Mouse (Mus musculus): ENCODE data around the gene Frmpd1.

DNA sequence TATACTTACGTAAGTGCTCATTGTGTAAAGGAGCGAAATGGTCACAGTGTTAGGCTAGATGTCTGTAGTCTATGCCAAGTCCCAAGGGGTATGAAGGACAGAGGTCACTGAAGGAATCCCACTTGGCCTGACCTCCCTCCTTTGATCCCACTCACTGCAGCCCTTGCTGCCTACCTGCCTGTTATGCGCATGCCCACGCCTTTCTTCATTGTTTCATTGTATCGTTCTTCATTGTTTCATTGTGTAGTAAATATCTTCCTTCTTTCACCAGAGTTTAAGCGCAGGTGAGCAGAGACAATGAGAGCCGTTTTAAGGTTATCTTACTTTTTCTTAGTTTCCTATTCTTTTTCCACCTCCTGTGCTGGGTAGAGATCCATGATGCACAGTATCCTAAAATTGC is 18.6 kb downstream of the Frmpd1 start:
- TF ChIP-seq POLR2A (IDR thresholded peaks at IDR 0.05; ENCODE audit: insufficient read depth, low read depth, low read length) (no peak), CTCF (IDR thresholded peaks at IDR 0.05; ENCODE audit: insufficient read depth, low read depth, low read length) (no peak)

All from olfactory bulb, adult 2 months (tissue).